Mouse (Mus musculus) CH12.LX (cell line): ENCODE results near the gene Ppp1r14b. TPM values are rescaled to one million over a fixed set of nuclear protein-coding genes. Genes with fewer than 3 reads are reported as not detected.
A peak's percentile ranks its signal among the peaks of the same experiment; 100 is the strongest.

Experiments
- DNase-seq: peaks from one replicate; pipeline ENCODE4 v3.0.0-alpha.2; 2013; ENCODE audit errors: extremely low read depth
- H3K27ac ChIP-seq: 2 replicates; pipeline ENCODE4 v1.5.1; 2012; ENCODE audit warnings: low read depth, mild to moderate bottlenecking, control low read depth, moderate library complexity; ENCODE audit not compliant: insufficient read depth
- H3K27me3 ChIP-seq: replicated peaks from 2 replicates; pipeline ENCODE3; 2012; ENCODE audit warnings: inconsistent platforms
- H3K36me3 ChIP-seq, 2 experiments: replicated peaks in 1 of 2; 2 replicates each; pipeline versions ENCODE3 to v1.6.1; 2012; ENCODE audit warnings: inconsistent platforms in 1 of 2, low read length in 1 of 2, mild to moderate bottlenecking in 1 of 2, mixed read lengths in 1 of 2, moderate library complexity in 1 of 2; ENCODE audit not compliant: control insufficient read depth in 1 of 2, insufficient read depth in 1 of 2
- H3K4me1 ChIP-seq, 2 experiments: 2 replicates each; pipeline ENCODE4 v1.6.1; 2012; ENCODE audit warnings: inconsistent platforms in 1 of 2, moderate library complexity in 1 of 2; ENCODE audit not compliant: insufficient read depth in 2 of 2, control insufficient read depth in 1 of 2
- H3K4me2 ChIP-seq: 2 replicates; pipeline ENCODE4 v1.6.1; 2012; ENCODE audit warnings: low read depth, mild to moderate bottlenecking, control low read depth; ENCODE audit not compliant: poor library complexity, insufficient read depth, severe bottlenecking
- H3K4me3 ChIP-seq, 3 experiments: fragments of 150-350 bp in 1 of 3; sonication (generic) in 1 of 3; replicated peaks in 1 of 3; 2 replicates each; pipeline versions ENCODE3 to v1.5.1; 2011 to 2012; ENCODE audit warnings: low read depth in 2 of 3, low read length in 2 of 3, mild to moderate bottlenecking in 2 of 3, moderate library complexity in 2 of 3, control low read depth in 1 of 3, improper control_type of control experiment in 1 of 3, inconsistent platforms in 1 of 3, mixed read lengths in 1 of 3; ENCODE audit not compliant: poor library complexity in 1 of 3
- H3K79me2 ChIP-seq: replicated peaks from 2 replicates; pipeline ENCODE4 v1.6.1; 2012; ENCODE audit warnings: mild to moderate bottlenecking, moderate library complexity; ENCODE audit not compliant: control insufficient read depth, poor library complexity, insufficient read depth, severe bottlenecking; ENCODE audit errors: extremely low read depth
- H3K9ac ChIP-seq: 2 replicates; pipeline ENCODE4 v1.6.1; 2012; ENCODE audit warnings: low read depth, mild to moderate bottlenecking, control low read depth, moderate library complexity; ENCODE audit not compliant: insufficient read depth
- H3K9me3 ChIP-seq: replicated peaks from 2 replicates; pipeline ENCODE3; 2012; ENCODE audit warnings: low read length, inconsistent platforms, mixed read lengths
- BHLHE40 ChIP-seq: IDR thresholded peaks from 2 replicates; pipeline ENCODE4 v1.6.1; 2011; ENCODE audit warnings: mild to moderate bottlenecking, low read depth, low read length, improper control_type of control experiment
- CHD1 ChIP-seq: IDR thresholded peaks from 2 replicates; pipeline ENCODE4 v1.6.1; 2012; ENCODE audit warnings: low read depth, low read length, improper control_type of control experiment, inconsistent platforms
- CHD2 ChIP-seq: IDR thresholded peaks from 2 replicates; pipeline ENCODE4 v1.6.1; 2011; ENCODE audit warnings: low read length, improper control_type of control experiment
- CTCF ChIP-seq, 2 experiments: IDR thresholded peaks in 1 of 2; conservative IDR thresholded peaks in 1 of 2; 2 replicates each; pipeline ENCODE4 v1.5.1; 2011 to 2012; ENCODE audit warnings: low read depth in 2 of 2, low read length in 2 of 2, improper control_type of control experiment in 1 of 2, inconsistent platforms in 1 of 2, mild to moderate bottlenecking in 1 of 2, moderate library complexity in 1 of 2
- E2F4 ChIP-seq: IDR thresholded peaks from 2 replicates; pipeline ENCODE4 v1.6.1; 2011; ENCODE audit warnings: low read depth, low read length, improper control_type of control experiment; ENCODE audit not compliant: insufficient replicate concordance
- ELF1 ChIP-seq: IDR thresholded peaks from 2 replicates; pipeline ENCODE4 v1.6.1; 2014; ENCODE audit warnings: low read depth, mild to moderate bottlenecking, inconsistent platforms, low read length, improper control_type of control experiment
- EP300 ChIP-seq: IDR thresholded peaks from 2 replicates; pipeline ENCODE4 v1.6.1; 2011; ENCODE audit warnings: low read length, improper control_type of control experiment
- ETS1 ChIP-seq: conservative IDR thresholded peaks from 2 replicates; pipeline ENCODE4 v1.6.1; 2012; ENCODE audit warnings: low read depth, mild to moderate bottlenecking, inconsistent platforms, low read length, improper control_type of control experiment, moderate library complexity
- GABPA ChIP-seq: IDR thresholded peaks from 2 replicates; pipeline ENCODE4 v1.6.1; 2012; ENCODE audit warnings: low read depth, low read length, improper control_type of control experiment, inconsistent platforms; ENCODE audit not compliant: insufficient replicate concordance
- HCFC1 ChIP-seq: IDR thresholded peaks from 2 replicates; pipeline ENCODE4 v1.6.1; 2012; ENCODE audit warnings: low read depth, mild to moderate bottlenecking, inconsistent platforms, low read length, improper control_type of control experiment
- IRF4 ChIP-seq: IDR thresholded peaks from 2 replicates; pipeline ENCODE4 v1.6.1; 2014; ENCODE audit warnings: low read depth, mild to moderate bottlenecking, inconsistent platforms, low read length, improper control_type of control experiment
- JUN ChIP-seq: IDR thresholded peaks from 2 replicates; pipeline ENCODE4 v1.6.1; 2011; ENCODE audit warnings: low read depth, mild to moderate bottlenecking, low read length, improper control_type of control experiment, moderate library complexity; ENCODE audit not compliant: insufficient read depth
- KAT2A ChIP-seq: IDR thresholded peaks from 2 replicates; pipeline ENCODE4 v1.6.1; 2012; ENCODE audit warnings: low read length, improper control_type of control experiment, inconsistent platforms; ENCODE audit not compliant: insufficient replicate concordance
- MAFK ChIP-seq: IDR thresholded peaks from 2 replicates; pipeline ENCODE4 v1.6.1; 2011; ENCODE audit warnings: low read length, improper control_type of control experiment; ENCODE audit not compliant: insufficient replicate concordance
- MAX ChIP-seq: IDR thresholded peaks from 2 replicates; pipeline ENCODE4 v1.6.1; 2011; ENCODE audit warnings: low read length, improper control_type of control experiment
- MAZ ChIP-seq: IDR thresholded peaks from 2 replicates; pipeline ENCODE4 v1.6.1; 2012; ENCODE audit warnings: low read depth, mild to moderate bottlenecking, inconsistent platforms, low read length, improper control_type of control experiment, moderate library complexity
- MXI1 ChIP-seq: IDR thresholded peaks from 2 replicates; pipeline ENCODE4 v1.6.1; 2011; ENCODE audit warnings: mild to moderate bottlenecking, low read depth, low read length, improper control_type of control experiment
- MYC ChIP-seq: IDR thresholded peaks from 2 replicates; pipeline ENCODE4 v1.6.1; 2011; ENCODE audit warnings: low read depth, mild to moderate bottlenecking, improper control_type of control experiment, low read length
- NELFE ChIP-seq: IDR thresholded peaks from 2 replicates; pipeline ENCODE4 v1.6.1; 2011; ENCODE audit warnings: low read depth, low read length, improper control_type of control experiment
- POLR2A ChIP-seq: IDR thresholded peaks from 2 replicates; pipeline ENCODE4 v1.6.1; 2011; ENCODE audit warnings: low read depth, mild to moderate bottlenecking, improper control_type of control experiment, low read length
- POLR2AphosphoS2 ChIP-seq: IDR thresholded peaks from 2 replicates; pipeline ENCODE4 v1.6.1; 2011; ENCODE audit warnings: low read depth, low read length, improper control_type of control experiment
- RAD21 ChIP-seq: IDR thresholded peaks from 2 replicates; pipeline ENCODE4 v1.6.1; 2011; ENCODE audit warnings: low read depth, mild to moderate bottlenecking, low read length, improper control_type of control experiment, moderate library complexity
- RCOR1 ChIP-seq: conservative IDR thresholded peaks from 2 replicates; pipeline ENCODE4 v1.6.1; 2012; ENCODE audit warnings: low read depth, mild to moderate bottlenecking, inconsistent platforms, low read length, improper control_type of control experiment
- SIN3A ChIP-seq: IDR thresholded peaks from 2 replicates; pipeline ENCODE4 v1.6.1; 2012; ENCODE audit warnings: low read length, improper control_type of control experiment, inconsistent platforms
- SMC3 ChIP-seq: IDR thresholded peaks from 2 replicates; pipeline ENCODE4 v1.6.1; 2011; ENCODE audit warnings: low read depth, low read length, improper control_type of control experiment
- TBP ChIP-seq: conservative IDR thresholded peaks from 2 replicates; pipeline ENCODE4 v1.6.1; 2011; ENCODE audit warnings: low read depth, low read length, improper control_type of control experiment
- USF1 ChIP-seq: IDR thresholded peaks from 2 replicates; pipeline ENCODE4 v1.6.1; 2014; ENCODE audit warnings: low read depth, mild to moderate bottlenecking, inconsistent platforms, low read length, improper control_type of control experiment
- USF2 ChIP-seq: conservative IDR thresholded peaks from 2 replicates; pipeline ENCODE4 v1.6.1; 2011; ENCODE audit warnings: low read depth, low read length, improper control_type of control experiment
- ZC3H11A ChIP-seq: IDR thresholded peaks from 2 replicates; pipeline ENCODE4 v1.6.1; 2012; ENCODE audit warnings: low read depth, mild to moderate bottlenecking, inconsistent platforms, low read length, improper control_type of control experiment
- ZKSCAN1 ChIP-seq: IDR thresholded peaks from 2 replicates; pipeline ENCODE4 v1.6.1; 2012; ENCODE audit warnings: low read depth, inconsistent platforms, low read length, improper control_type of control experiment, borderline replicate concordance
- ZMIZ1 ChIP-seq: IDR thresholded peaks from 2 replicates; pipeline ENCODE4 v1.6.1; 2012; ENCODE audit warnings: low read depth, mild to moderate bottlenecking, inconsistent platforms, low read length, improper control_type of control experiment
- ZNF384 ChIP-seq: IDR thresholded peaks from 2 replicates; pipeline ENCODE4 v1.6.1; 2012; ENCODE audit warnings: low read depth, low read length, improper control_type of control experiment, inconsistent platforms
- dilution Hi-C: fragments of 300-500 bp; cut with MboI; formaldehyde crosslinking; loops from 2 replicates; pipeline ENCODE4 v1.14.3; 2020; ENCODE audit warnings: low sequenced_read_pairs; ENCODE audit not compliant: extremely low pct_unique_long_range_greater_than_20kb, extremely low pct_ligation_motif_present
- in situ Hi-C: fragments of 300-500 bp; cut with MboI; formaldehyde crosslinking; loops from 3 replicates; pipeline ENCODE4 v1.14.3; 2019; ENCODE audit warnings: low sequenced_read_pairs, low pct_ligation_motif_present, low pct_unique_long_range_greater_than_20kb, mixed read lengths
- polyA plus RNA-seq: library from polyadenylated mRNA; unstranded; fragments of >175 nt; gene quantifications from 2 replicates; pipeline ENCODE4 v1.2.1, GENCODE M21; 2012; ENCODE audit warnings: low read depth; ENCODE audit not compliant: insufficient read length
- total RNA-seq, 2 experiments: library from RNA; depleted of rRNA; stranded (reverse); fragments of 300-350 nt in 1 of 2; fragments of >200 nt in 1 of 2; gene quantifications; 2 replicates each; pipeline ENCODE4 v1.2.3; 2012 to 2014

The Ppp1r14b gene
- total RNA-seq (2012; rRNA removed) (256 and 329 TPM in 2 replicates), total RNA-seq (2014; rRNA removed) (151 and 167 TPM in 2 replicates), polyA plus RNA-seq (179 and 241 TPM in 2 replicates)

- Histone ChIP-seq H3K9ac (peak within 1 kb of the TSS; percentile 73), H3K27me3 (peaks cover 3% of the 10 kb centered on the region), H3K4me3 (peak within 1 kb of the TSS; percentile 79 to 87 (median 85)), H3K36me3 (peaks cover 14 to 25% of the 10 kb centered on the region in 2 experiments), H3K79me2 (peaks cover 29% of the 10 kb centered on the region), H3K4me2 (peak within 1 kb of the TSS; percentile 75), H3K27ac (peak within 1 kb of the TSS; percentile 54), H3K4me1 (peaks cover 19 to 60% of the 10 kb centered on the region in 2 experiments), H3K9me3 (no peaks in the 10 kb centered on the region)
- TF ChIP-seq BHLHE40 (peak; percentile 74), NELFE (peak; percentile 79), CHD1 (peak; percentile 37; the same call in 1 of the 2 replicates), ZNF384 (no peak), ZKSCAN1 (no peak), E2F4 (no peak), USF2 (peak; percentile 46), ZC3H11A (no peak), POLR2AphosphoS2 (peak; percentile 52; the same call in 1 of the 2 replicates), USF1 (peak; percentile 69), GABPA (no peak), RAD21 (no peak), HCFC1 (peak; percentile 85), KAT2A (0 out of 2 replicates have a peak, but pooled peaks have one; percentile 14), MYC (peak; percentile 93), ZMIZ1 (peak; percentile 78), POLR2A (peak; percentile 63), JUN (no peak), TBP (0 out of 2 replicates have a peak, but pooled peaks have one; percentile 15), MAX (peak; percentile 90), MAZ (peak; percentile 79; the same call in 1 of the 2 replicates), RCOR1 (no peak), SIN3A (peak; percentile 96), MXI1 (peak; percentile 97), SMC3 (no peak), ELF1 (peak; percentile 77), IRF4 (no peak; the same call in 1 of the 2 replicates), EP300 (no peak), ETS1 (no peak), CTCF (conservative IDR thresholded peaks at IDR 0.05 in 1 of 2, IDR thresholded peaks at IDR 0.05 in 1 of 2; ENCODE audit: low read depth in 2 of 2, low read length in 2 of 2) (no peak), CHD2 (no peak), MAFK (no peak)
- dilution Hi-C loops = no loop called here
- in situ Hi-C loops = no loop called here
- peak; percentile 90 for DNase-seq
These were observed at the start of gene Ppp1r14b for GRCm38 (mm10) chr19:6974211-6975205. Ppp1r14b (plus strand) TSS chr19:6974968.
